Mouse (Mus musculus) G1E-ER4 (cell line): ENCODE results near the gene Pip5k1b. TPM values are rescaled to one million over a fixed set of nuclear protein-coding genes. Genes with fewer than 3 reads are reported as not detected.

ENCODE experiments used
- GATA1 ChIP-seq: IDR thresholded peaks from one replicate; pipeline ENCODE4 v1.8.0; 2012; ENCODE audit warnings: low read length, inconsistent platforms
- polyA plus RNA-seq: library from polyadenylated mRNA; stranded (reverse); fragments of >175 nt; gene quantifications from 2 replicates; pipeline ENCODE4 v1.2.3, GENCODE M21; 2012

Pip5k1b gene
- polyA plus RNA-seq, 1 experiment = 10.6 TPM

DNA sequence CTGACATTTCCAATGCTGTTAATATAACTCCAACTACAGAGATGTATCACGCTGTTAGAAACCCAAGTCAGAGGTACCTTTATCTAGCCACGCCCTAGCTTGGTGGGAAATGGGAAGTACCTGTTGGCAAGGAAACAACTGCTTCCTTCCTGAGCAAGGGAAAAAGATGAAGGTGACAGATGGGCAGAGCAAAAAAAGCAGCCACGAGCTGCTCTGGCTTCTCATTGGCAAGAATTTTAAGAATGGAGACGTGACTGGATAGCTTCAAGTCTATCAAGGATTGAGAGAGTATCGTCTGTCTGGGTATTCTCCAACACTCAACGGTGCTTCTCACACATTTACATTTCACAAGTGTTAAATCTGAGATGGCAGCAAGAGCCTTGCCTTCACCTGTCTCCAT lies 80.4 kb downstream of the Pip5k1b start:
- TF ChIP-seq GATA1 = no peak

DNA sequence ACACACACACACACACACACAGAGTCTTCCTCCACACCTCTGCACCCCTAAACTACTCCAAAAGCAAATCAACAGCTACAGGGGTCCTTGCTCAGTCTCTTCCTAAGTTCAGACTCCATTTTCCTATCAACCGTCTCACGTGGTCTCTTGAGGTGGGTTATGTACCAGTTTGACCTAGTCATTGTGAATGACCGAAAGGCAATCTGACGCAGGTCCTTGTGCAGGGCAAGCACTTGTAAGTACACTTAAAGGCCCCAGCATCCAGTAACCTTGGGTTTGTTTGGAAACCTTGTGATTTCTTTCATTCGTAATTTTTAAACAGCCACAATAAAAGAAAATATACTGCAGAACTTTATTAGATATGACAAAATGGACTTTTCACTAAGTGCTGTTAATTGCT lies 83.2 kb downstream of the Pip5k1b start:
- no peak for TF ChIP-seq GATA1

DNA sequence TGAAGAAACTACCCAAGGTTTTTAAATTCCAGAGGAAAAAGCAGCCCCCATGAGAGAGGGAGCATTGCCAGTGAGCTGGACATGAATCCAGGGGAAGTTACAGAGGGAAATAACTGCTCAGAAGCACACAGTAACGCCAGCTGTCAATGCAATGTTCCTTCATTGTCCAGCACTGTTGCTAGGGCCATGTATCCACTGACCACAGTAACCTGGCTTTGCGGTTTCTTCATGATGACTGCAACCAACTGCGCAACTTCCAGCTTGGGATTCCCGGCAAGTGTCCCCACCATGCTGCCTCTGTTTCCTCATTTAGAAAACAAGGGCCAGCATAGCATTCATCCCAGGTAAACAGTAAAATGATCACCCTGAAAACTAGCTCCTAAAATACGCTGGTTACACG lies 84.1 kb downstream of the Pip5k1b start:
- TF ChIP-seq GATA1 = no peak

DNA sequence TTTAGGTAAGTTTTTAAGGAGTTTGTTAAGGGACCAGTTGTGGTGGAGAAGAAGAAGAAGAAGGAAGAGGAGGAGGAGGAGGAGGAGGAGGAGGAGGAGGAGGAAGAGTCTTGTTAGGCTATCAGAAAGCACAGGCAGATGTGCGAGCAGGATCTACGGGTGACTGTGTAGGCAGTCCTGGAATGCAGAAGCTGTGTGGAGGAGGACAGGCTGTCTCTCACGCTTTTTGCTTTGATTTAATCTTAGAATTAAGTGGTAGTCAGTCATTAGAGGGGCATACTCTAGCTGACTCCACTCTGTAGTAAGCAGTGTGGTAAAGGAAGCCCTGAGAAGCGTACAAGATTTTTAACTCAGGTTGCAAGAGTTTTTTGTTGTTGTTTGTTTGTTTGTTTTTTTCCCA lies 86.5 kb downstream of the Pip5k1b start:
- TF ChIP-seq GATA1 = no peak

DNA sequence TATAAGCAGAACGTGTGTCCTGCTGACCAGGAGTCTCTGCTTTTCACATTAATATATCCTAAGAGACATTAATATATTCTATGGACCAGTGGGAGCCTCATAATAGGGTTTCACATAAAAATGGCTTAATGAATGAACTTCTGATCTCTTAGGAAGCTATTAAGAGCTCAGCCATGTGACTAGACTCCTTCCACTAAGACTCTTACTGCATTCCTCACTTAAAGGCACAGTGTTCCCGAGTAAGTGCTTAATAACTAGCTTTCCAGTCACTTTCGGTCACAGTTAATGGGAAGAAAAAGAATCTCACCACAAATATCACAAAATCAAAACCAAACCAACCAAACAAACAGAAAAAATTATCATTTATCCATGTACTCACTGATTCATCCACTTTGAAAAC lies 87.1 kb downstream of the Pip5k1b start:
- TF ChIP-seq GATA1 = no peak

DNA sequence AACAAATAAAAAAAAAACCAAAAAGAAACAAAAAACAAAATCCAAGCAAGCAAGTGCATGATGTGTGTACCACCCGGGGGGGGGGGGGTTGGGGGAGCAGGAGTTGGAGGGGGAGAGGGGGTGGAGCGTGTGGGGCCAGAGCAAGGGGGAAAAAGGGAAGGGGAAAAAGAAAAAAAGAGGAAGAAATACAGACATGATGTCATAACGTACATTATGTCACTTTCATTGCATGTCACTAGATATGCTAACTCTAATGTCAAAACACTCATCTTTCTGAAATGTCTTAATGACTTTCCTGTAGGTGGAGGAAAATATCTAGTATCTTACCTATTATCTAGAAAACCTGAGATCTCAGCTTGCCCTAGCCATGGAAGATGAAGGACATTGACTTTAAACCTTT lies 92.7 kb downstream of the Pip5k1b start:
- no peak for TF ChIP-seq GATA1

DNA sequence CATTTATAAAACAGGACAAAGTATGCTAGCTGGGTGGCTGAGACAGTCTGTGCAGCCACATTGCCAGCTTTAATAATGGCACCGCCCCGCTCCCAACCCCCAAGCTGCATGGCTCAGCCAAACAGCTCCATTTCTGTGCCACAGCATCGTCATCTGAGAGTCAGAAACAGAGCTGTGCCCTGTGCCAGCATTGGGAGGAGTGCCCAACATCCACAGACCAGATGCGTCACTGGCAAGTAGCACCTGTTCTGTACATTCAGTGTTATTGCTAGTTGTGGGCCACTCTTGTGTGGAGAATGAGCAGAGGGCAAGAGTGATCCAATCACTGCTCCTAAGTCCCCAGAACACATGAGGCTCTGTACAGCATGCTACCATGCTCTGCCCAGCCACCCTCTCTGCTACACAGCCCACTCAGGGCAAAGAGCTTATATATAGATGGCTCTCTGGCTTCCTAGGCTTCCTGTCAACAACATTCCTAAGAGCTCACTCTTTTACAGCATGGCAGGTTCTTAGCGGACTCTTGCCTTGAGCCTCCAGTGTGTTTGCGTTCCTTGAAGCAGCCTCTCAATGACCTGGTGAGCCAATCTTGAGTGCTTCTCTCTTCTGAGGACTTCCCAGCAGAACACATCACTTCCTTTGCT lies 99.0 kb downstream of the Pip5k1b start:
- TF ChIP-seq GATA1 = no peak

DNA sequence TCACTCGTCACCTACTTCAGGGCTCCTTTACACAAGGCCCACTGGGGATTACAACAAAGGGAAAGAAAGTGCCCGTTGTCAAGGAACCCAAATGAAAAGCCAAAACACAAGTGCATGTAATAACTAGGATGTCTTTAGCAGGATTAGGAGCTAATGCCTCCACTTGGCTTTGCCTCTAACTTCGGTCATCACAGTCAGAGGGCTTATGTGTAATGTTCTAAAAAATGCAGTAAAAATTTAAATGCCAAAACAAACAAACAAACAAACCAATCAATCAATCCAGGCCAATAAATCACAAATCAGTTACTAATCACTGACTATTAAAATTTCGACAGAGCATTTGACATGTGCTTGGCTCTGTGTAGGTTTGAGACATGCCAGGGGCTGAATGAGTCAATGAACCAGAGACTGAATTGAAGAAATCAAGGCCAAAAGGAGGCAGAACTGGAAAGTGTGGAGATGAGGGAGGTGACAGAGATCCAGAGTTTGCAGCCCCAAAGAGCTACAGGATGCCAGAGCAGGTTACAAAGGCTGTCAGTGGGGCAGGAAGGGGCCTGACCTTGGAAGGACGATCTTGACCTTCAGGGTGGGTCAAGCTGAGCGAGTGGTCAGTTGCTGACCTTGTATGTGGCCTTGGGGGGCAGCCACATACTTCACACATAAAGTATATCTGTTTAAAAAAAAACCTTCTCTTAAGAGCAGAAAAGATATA lies 100.3 kb downstream of the Pip5k1b start:
- TF ChIP-seq GATA1 = no peak

DNA sequence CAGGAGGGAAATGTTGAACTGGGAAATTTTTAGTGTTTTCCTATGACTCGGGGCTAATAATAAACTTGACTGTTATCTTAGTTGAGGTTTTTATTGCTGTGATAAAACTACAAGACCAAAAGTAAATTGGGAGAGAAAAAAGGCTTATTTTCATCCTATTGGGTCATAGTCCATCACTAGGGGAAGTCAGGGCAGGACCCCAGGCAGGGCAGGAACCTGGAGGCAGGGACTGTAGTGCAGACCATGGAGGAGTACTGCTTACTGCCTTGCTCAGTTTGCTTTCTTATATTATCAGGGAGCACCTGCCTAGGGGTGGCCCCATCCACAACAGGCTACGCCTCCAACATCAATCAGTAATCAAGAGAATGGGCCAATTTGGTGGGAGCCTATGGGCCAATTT lies 101.2 kb downstream of the Pip5k1b start:
- no peak for TF ChIP-seq GATA1

DNA sequence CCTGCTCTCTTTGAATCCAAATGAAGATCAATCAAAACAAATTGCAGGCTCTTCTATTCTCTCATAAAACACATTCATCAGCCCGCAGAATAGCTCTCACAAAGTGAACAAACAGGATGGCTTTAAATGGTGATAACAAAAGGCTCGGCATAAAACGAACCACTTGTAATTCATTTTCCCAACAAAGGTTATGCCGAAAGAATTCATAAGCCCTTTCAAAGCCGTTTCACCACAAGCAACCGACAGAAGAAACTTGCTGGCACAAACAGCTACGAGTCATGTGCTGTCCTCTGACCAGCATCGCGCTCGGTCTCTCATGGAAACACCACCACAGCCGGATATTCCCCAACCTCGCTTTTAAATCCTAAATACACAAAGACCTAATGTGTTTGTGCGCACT lies 102.3 kb downstream of the Pip5k1b start:
- no peak for TF ChIP-seq GATA1

DNA sequence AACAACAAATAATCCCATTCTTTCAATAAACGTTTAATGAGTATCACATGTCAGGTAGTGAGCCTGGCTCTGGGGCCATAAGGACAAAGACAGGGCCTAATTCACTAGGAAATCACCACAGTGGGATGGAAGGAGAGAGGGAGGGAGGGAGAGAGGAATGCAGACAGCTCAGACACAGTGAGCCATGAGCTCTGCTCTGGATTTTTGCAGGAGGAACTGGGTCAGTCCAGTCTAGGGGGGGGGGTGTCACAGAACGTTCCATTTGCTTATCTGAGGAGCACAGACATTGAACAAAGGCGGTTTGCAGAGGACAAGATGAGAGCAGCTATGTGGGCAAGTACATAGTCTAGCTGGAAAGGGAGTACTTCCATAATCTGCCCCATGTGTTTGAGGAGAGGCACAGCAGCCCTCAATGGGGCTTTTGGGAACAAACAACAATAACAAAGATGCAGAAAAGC lies 103.2 kb downstream of the Pip5k1b start:
- no peak for TF ChIP-seq GATA1

DNA sequence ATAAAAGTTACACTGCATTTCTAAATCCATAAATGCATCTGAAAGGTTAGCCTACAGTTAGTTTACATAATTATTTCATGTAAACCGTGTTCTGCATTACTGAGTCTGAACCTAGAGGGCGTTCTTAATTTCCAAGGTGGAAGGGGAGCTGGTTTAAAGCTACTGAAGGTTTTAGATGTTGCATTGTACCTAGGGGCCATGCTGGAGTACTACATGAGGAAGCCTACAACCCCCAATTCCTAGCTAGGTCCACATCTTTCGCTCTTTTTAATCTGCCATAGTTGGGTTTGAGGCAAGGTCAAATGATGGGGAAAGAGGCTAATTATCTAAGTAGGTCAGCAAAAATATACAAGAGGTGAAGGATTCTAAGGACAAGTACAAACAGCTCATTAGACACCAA lies 104.0 kb downstream of the Pip5k1b start:
- no peak for TF ChIP-seq GATA1

DNA sequence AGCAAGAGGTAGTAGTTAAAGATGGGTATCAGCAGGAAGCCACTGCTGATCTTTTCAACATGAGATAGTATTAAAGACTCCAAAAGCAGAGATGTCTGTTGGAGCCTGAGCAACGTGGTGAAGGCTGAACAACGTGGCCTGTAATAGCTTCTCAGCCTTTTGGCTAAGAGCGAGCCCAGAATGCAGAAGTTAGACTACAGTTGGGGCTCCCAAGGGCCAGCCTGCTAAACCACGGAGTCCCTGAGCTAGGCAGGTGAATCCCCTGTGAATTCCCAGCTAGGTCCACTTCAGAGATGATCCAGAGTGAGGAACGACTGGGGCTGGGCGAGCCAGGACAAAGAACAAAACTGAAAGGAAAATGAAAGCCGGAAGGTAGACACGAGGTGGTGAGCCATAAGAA lies 104.9 kb downstream of the Pip5k1b start:
- TF ChIP-seq GATA1 = no peak

DNA sequence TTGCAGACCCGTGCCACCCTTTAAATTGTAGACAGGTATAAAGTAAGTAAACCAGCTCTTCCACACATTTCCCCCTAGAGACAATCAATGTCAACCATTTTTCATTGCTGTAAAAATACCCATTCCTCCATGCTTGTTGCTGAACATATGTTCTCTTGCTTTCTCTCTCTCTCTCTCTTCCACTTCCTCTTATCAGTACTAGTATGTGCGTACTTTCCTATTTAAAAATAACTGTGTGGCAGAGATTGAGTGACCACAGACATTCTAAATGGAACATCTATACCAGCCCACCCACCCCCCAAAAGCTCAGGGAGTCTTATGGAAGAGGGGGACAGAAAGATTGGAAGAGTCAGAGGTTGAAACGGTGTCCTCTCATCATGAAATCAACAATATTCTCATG lies 111.3 kb downstream of the Pip5k1b start:
- no peak for TF ChIP-seq GATA1

DNA sequence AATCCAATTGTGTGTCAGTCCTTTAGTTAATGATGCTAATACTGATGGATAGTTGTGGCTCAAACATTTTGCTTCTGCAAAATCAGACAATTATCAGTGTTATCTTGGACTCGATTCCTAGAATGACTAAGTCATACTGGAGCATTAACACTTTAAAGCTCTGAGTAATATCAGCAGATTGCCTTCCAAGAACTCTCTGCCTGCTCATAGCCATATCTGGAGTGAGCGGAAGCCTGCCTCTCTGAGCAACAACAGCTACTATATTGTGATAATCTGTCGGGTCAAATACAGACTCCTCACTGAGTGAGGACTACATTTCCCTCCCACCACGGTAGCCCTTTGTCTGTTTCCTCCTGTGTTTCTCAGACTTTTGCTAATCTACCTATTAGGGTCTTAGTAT lies 116.0 kb downstream of the Pip5k1b start:
- TF ChIP-seq GATA1 = peak; percentile 84

DNA sequence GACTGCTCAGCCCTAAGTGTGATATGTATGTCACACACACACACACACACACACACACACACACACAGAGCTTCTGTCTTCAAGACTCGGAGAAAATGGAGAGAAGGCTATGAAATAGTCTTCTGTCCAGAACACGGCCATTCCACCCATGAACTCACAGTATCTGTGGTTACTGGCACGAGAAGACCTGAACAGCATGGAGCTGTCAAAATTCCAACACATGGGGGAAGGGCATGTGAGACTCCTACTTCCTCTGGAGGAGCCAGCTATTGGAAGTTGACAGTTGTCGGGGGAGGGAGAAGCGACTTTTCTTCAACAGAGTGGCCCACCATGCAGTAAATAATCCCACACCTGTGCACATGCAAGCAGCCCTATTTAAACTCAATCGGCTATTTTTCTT lies 121.4 kb downstream of the Pip5k1b start:
- no peak for TF ChIP-seq GATA1

DNA sequence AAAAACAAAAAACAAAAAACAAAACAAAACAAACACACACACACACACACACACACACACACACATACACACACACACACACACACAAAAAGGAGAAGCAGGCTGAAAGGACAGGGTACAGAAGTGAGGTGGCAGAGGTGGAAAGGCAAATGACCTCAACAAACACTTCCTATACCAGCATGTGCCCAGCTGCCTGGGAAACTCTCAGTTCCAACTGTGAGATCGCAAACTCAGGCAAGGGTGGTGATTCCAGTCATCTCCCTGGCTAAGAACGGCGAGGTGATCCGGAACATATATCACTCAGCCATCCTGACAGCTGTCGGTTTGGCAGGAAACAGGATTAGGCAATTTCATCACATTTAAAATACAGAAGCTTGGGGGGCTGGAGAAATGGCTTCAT lies 123.2 kb downstream of the Pip5k1b start:
- no peak for TF ChIP-seq GATA1

DNA sequence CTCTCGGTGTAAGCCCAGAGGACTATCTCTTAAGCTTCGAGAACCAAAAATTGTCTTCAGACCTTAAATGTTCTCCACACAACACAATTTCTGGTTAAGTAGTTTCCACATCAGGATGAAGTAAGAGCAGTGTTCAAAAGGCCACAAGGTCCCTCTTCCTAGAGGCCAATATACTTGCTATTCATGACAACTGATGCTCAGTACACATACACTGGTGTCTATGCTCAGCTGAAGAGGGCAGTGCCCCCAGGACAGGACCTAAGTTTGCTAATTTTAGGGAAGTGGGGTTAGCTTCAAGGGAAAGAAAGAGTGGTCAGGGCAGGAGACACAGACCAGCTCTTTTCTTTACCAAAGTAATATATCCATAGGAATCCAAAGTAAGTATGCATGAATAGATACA lies 124.3 kb downstream of the Pip5k1b start:
- no peak for TF ChIP-seq GATA1

DNA sequence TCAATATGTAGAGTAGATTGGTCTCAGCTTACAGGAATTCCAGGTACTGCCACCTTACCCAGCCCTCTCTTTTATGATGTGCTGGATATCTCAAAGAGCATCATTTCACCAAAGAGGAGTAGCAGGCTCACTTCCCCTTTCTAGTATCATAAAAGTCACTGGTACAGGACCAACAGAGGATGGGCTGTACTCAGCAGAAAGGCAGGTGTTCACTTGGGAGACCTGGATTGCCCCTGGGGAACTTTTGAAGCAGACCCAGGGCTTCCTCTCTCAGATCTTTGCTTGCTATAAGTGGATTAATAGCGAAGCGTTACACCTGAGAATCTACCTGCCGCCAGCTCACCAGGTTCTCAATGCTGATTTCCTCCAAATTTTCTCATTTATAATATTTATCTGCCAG lies 127.7 kb downstream of the Pip5k1b start:
- no peak for TF ChIP-seq GATA1
